Mouse (Mus musculus): ENCODE data around the gene Plekho1.
"Not testable (repeated sequence)": the region's sequence is repeated elsewhere in the genome, so short reads cannot be mapped to it uniquely, and the experiment has no call there.

GRCm38 (mm10) chr3:95954648-95955173 is 41.1 kb downstream of the Plekho1 start:
- TF ChIP-seq CTCF, EP300 (IDR thresholded peaks at IDR 0.05; ENCODE audit: low read depth): not testable (repeated sequence)

Measured in liver, embryonic 14.5 days (tissue).